Mouse (Mus musculus): ENCODE data around the gene Mpeg1. TPM values are rescaled to one million over a fixed set of nuclear protein-coding genes. Genes with fewer than 3 reads are reported as not detected.

The Mpeg1 gene
- polyA plus RNA-seq, 1 experiment: not detected

DNA sequence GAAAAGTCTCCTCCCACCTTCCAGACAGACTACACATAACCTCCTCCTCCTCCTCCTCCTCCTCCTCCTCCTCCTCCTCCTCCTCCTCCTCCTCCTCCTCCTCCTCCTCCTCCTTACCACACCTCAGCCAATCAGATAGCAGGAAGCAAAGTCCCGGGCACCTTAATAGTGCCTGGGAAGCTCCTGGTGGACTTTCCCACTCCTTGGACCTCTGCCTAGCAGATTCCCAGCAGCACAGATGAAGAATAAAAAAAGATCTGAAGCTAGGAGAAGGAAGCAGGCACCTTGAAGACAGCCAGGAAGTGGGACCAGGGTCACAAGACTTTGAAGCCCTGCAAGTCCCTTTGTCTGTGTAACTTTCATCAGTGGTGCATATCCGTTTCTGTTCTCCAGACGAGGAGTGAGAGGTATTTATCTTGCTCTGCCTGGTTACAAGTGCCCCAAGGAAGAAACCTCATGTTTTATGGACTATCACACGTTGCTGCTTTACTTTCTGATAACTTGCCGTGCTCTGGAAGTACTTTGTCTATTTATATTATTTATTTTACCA, 16.2 kb downstream of the Mpeg1 start:
- Histone ChIP-seq H3K27ac (ENCODE audit: insufficient read depth, low read length) (no peak overlapping the region), H3K9ac (ENCODE audit: low read depth, poor library complexity, severe bottlenecking) (no peak overlapping the region), H3K36me3 (ENCODE audit: control insufficient read depth, insufficient read depth, low read length, poor library complexity, severe bottlenecking) (no peaks in the 10 kb centered on the region), H3K9me3 (replicated peaks; ENCODE audit: control insufficient read depth, insufficient read depth, low read length, poor library complexity, severe bottlenecking) (no peaks in the 10 kb centered on the region), H3K4me3 (ENCODE audit: low read depth, low read length) (no peak overlapping the region), H3K4me1 (ENCODE audit: control insufficient read depth, insufficient read depth, low read length) (no peaks in the 10 kb centered on the region), H3K27me3 (ENCODE audit: control insufficient read depth, insufficient read depth, low read length, poor library complexity, severe bottlenecking) (no peaks in the 10 kb centered on the region)
- no peak for TF ChIP-seq EP300 (IDR thresholded peaks at IDR 0.05; ENCODE audit: insufficient read depth, low read depth, low read length)

GRCm38 (mm10) chr19:12478369-12478768, 17.8 kb downstream of the Mpeg1 start:
- Histone ChIP-seq H3K27ac (ENCODE audit: insufficient read depth, low read length) (no peak overlapping the region), H3K9ac (ENCODE audit: low read depth, poor library complexity, severe bottlenecking) (no peak overlapping the region), H3K4me1 (ENCODE audit: control insufficient read depth, insufficient read depth, low read length) (no peaks in the 10 kb centered on the region), H3K9me3 (replicated peaks; ENCODE audit: control insufficient read depth, insufficient read depth, low read length, poor library complexity, severe bottlenecking) (no peaks in the 10 kb centered on the region), H3K4me3 (ENCODE audit: low read depth, low read length) (no peak overlapping the region), H3K27me3 (ENCODE audit: control insufficient read depth, insufficient read depth, low read length, poor library complexity, severe bottlenecking) (no peaks in the 10 kb centered on the region), H3K36me3 (ENCODE audit: control insufficient read depth, insufficient read depth, low read length, poor library complexity, severe bottlenecking) (no peaks in the 10 kb centered on the region)
- no peak for TF ChIP-seq POLR2A (IDR thresholded peaks at IDR 0.05; ENCODE audit: insufficient read depth, low read length)
- TF ChIP-seq CTCF (IDR thresholded peaks at IDR 0.05; ENCODE audit: low read depth, low read length): no peak
- TF ChIP-seq EP300 (IDR thresholded peaks at IDR 0.05; ENCODE audit: insufficient read depth, low read depth, low read length): no peak

DNA sequence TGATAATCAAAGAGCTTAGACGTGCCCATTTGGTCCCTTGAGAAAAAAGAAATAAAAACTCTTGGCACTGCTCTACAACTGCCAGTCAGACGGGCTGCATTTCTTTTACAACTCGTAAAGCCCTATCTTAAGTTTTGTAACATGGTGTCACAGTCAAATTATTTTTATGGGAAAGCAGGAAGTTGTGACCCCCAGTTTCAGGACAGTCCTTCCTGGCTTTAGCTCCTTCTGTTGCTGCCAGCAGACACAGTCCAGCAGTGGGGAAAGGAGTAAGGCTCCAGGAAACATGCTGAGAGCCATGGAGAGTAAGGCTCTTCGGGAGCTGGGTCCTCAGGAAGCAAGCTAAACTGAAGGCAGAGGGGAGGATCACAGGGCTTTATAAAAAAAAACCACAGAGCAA, 23.2 kb downstream of the Mpeg1 start:
- Histone ChIP-seq H3K9ac (ENCODE audit: low read depth, poor library complexity, severe bottlenecking) (no peak overlapping the region), H3K4me1 (ENCODE audit: control insufficient read depth, insufficient read depth, low read length) (peaks cover 7% of the 10 kb centered on the region), H3K27ac (ENCODE audit: insufficient read depth, low read length) (no peak overlapping the region), H3K36me3 (ENCODE audit: control insufficient read depth, insufficient read depth, low read length, poor library complexity, severe bottlenecking) (no peaks in the 10 kb centered on the region), H3K4me3 (ENCODE audit: low read depth, low read length) (no peak overlapping the region), H3K27me3 (ENCODE audit: control insufficient read depth, insufficient read depth, low read length, poor library complexity, severe bottlenecking) (no peaks in the 10 kb centered on the region), H3K9me3 (replicated peaks; ENCODE audit: control insufficient read depth, insufficient read depth, low read length, poor library complexity, severe bottlenecking) (no peaks in the 10 kb centered on the region)
- TF ChIP-seq CTCF (IDR thresholded peaks at IDR 0.05; ENCODE audit: low read depth, low read length) (no peak), POLR2A (IDR thresholded peaks at IDR 0.05; ENCODE audit: insufficient read depth, low read length) (no peak), EP300 (IDR thresholded peaks at IDR 0.05; ENCODE audit: insufficient read depth, low read depth, low read length) (no peak)

DNA sequence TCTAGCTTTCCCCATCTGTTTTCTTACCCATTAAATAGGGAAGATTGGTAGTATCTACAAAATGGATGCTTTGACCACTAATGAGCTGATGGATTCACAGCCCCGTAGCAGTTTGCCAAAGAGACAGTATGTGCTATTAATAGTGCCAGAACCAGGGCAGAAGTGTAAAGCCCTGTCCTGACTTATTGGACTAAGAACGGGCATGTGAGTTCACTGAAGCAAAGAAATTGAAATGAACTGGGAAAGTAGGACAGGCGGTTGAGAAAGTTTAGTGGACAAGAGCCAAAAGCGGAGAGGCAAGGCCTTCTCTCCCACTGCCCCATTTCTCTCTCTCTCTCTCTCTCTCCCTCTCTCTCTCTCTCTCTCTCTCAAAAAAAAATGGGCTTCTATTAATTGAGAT, 23.6 kb downstream of the Mpeg1 start:
- no peaks in the 10 kb centered on the region for H3K27me3 ChIP-seq (ENCODE audit: control insufficient read depth, insufficient read depth, low read length, poor library complexity, severe bottlenecking)
- no peak overlapping the region for H3K27ac ChIP-seq (ENCODE audit: insufficient read depth, low read length)
- no peaks in the 10 kb centered on the region for H3K9me3 ChIP-seq (replicated peaks; ENCODE audit: control insufficient read depth, insufficient read depth, low read length, poor library complexity, severe bottlenecking)
- no peak for TF ChIP-seq CTCF (IDR thresholded peaks at IDR 0.05; ENCODE audit: low read depth, low read length)
- no peak for TF ChIP-seq POLR2A (IDR thresholded peaks at IDR 0.05; ENCODE audit: insufficient read depth, low read length)
- TF ChIP-seq EP300 (IDR thresholded peaks at IDR 0.05; ENCODE audit: insufficient read depth, low read depth, low read length): no peak
- H3K9ac ChIP-seq (ENCODE audit: low read depth, poor library complexity, severe bottlenecking): no peak overlapping the region
- H3K36me3 ChIP-seq (ENCODE audit: control insufficient read depth, insufficient read depth, low read length, poor library complexity, severe bottlenecking): no peaks in the 10 kb centered on the region
- H3K4me3 ChIP-seq (ENCODE audit: low read depth, low read length): no peak overlapping the region
- H3K4me1 ChIP-seq (ENCODE audit: control insufficient read depth, insufficient read depth, low read length): peaks cover 7% of the 10 kb centered on the region

GRCm38 (mm10) chr19:12485223-12485622, 24.6 kb downstream of the Mpeg1 start:
- H3K27ac ChIP-seq (ENCODE audit: insufficient read depth, low read length): no peak overlapping the region
- TF ChIP-seq CTCF (IDR thresholded peaks at IDR 0.05; ENCODE audit: low read depth, low read length) (no peak), POLR2A (IDR thresholded peaks at IDR 0.05; ENCODE audit: insufficient read depth, low read length) (no peak), EP300 (IDR thresholded peaks at IDR 0.05; ENCODE audit: insufficient read depth, low read depth, low read length) (no peak)
- H3K27me3 ChIP-seq (ENCODE audit: control insufficient read depth, insufficient read depth, low read length, poor library complexity, severe bottlenecking): no peaks in the 10 kb centered on the region
- no peaks in the 10 kb centered on the region for H3K9me3 ChIP-seq (replicated peaks; ENCODE audit: control insufficient read depth, insufficient read depth, low read length, poor library complexity, severe bottlenecking)
- H3K4me1 ChIP-seq (ENCODE audit: control insufficient read depth, insufficient read depth, low read length): peaks cover 7% of the 10 kb centered on the region
- H3K4me3 ChIP-seq (ENCODE audit: low read depth, low read length): no peak overlapping the region
- H3K9ac ChIP-seq (ENCODE audit: low read depth, poor library complexity, severe bottlenecking): no peak overlapping the region
- H3K36me3 ChIP-seq (ENCODE audit: control insufficient read depth, insufficient read depth, low read length, poor library complexity, severe bottlenecking): no peaks in the 10 kb centered on the region

DNA sequence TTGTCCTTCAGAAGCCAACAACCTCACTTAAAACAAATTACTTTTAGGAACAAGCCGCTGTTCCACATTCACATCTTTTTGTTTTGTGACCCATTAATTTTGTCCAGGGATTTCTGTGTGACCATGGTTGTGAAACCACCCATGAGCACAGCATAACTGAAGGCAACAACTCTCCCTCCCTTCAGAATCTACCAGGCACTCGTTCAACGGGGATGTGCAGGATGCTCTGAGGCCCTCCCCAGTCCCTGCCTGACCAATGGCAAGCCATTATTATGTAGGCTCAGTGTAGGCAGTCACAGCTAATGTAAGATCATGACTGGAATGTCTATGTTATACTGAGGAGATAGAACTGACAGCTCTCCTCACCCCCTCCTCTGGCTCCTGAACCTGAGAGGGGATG, 25.1 kb downstream of the Mpeg1 start:
- TF ChIP-seq POLR2A (IDR thresholded peaks at IDR 0.05; ENCODE audit: insufficient read depth, low read length) (no peak), EP300 (IDR thresholded peaks at IDR 0.05; ENCODE audit: insufficient read depth, low read depth, low read length) (no peak), CTCF (IDR thresholded peaks at IDR 0.05; ENCODE audit: low read depth, low read length) (no peak)
- Histone ChIP-seq H3K27me3 (ENCODE audit: control insufficient read depth, insufficient read depth, low read length, poor library complexity, severe bottlenecking) (no peaks in the 10 kb centered on the region), H3K36me3 (ENCODE audit: control insufficient read depth, insufficient read depth, low read length, poor library complexity, severe bottlenecking) (no peaks in the 10 kb centered on the region), H3K9me3 (replicated peaks; ENCODE audit: control insufficient read depth, insufficient read depth, low read length, poor library complexity, severe bottlenecking) (no peaks in the 10 kb centered on the region), H3K4me1 (ENCODE audit: control insufficient read depth, insufficient read depth, low read length) (peaks cover 7% of the 10 kb centered on the region), H3K27ac (ENCODE audit: insufficient read depth, low read length) (no peak overlapping the region), H3K4me3 (ENCODE audit: low read depth, low read length) (no peak overlapping the region), H3K9ac (ENCODE audit: low read depth, poor library complexity, severe bottlenecking) (no peak overlapping the region)
